Mouse (Mus musculus) CH12.LX (cell line): ENCODE measurements around the gene Iscu.

ENCODE experiments used
- CTCF ChIP-seq, 2 experiments: IDR thresholded peaks in 1 of 2; conservative IDR thresholded peaks in 1 of 2; 2 replicates each; pipeline ENCODE4 v1.5.1; 2011 to 2012; ENCODE audit warnings: low read depth in 2 of 2, low read length in 2 of 2, improper control_type of control experiment in 1 of 2, inconsistent platforms in 1 of 2, mild to moderate bottlenecking in 1 of 2, moderate library complexity in 1 of 2
- HCFC1 ChIP-seq: IDR thresholded peaks from 2 replicates; pipeline ENCODE4 v1.6.1; 2012; ENCODE audit warnings: low read depth, mild to moderate bottlenecking, inconsistent platforms, low read length, improper control_type of control experiment
- SIN3A ChIP-seq: IDR thresholded peaks from 2 replicates; pipeline ENCODE4 v1.6.1; 2012; ENCODE audit warnings: low read length, improper control_type of control experiment, inconsistent platforms
- SMC3 ChIP-seq: IDR thresholded peaks from 2 replicates; pipeline ENCODE4 v1.6.1; 2011; ENCODE audit warnings: low read depth, low read length, improper control_type of control experiment

DNA sequence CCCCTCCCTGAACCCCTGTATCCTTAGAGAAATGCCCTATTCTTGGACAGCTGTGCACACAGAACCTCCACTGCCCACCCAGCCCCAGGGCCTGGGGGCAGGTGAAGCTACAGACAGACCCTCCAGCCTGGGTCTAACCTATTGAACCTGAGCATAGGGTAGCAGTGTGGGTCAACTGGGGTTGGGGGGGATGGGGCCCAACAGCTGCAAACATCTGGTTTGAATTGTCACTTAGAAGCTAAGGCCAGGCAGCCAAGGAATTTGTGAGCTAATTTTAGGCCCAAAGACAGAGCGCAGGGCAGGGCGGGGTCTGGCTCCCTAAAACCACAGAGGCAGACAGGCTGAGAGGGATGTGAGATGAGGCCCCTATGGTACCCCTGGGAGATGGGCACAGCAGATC lies 35.6 kb downstream of the Iscu start:
- no peak for TF ChIP-seq CTCF (conservative IDR thresholded peaks at IDR 0.05 in 1 of 2, IDR thresholded peaks at IDR 0.05 in 1 of 2; ENCODE audit: low read depth in 2 of 2, low read length in 2 of 2)
- TF ChIP-seq SIN3A = no peak
- no peak for TF ChIP-seq SMC3
- no peak for TF ChIP-seq HCFC1
